Mouse (Mus musculus): ENCODE results near the gene Parp11. TPM values are rescaled to one million over a fixed set of nuclear protein-coding genes. Genes with fewer than 3 reads are reported as not detected.

The Parp11 gene
- polyA plus RNA-seq, 1 experiment from 2014 or later, result 69.2 TPM

DNA sequence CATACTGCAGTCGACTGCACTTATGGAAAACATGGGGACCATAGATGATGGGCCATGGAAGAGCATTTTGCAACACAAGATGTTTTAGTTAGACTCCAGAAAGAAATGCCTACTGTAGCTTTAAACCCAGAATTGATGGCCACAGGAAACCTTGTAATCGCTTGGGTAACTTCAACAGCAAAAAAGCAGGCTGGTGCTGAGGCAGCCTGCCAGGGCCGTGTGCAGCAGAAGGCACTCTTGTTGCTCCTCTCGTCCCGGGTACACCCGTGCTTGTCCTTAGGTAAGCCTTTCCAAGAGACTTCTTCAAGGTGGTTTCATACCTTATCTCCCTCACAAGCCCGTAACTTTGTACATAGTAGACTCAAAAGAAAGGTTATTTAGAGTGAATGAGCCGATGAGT, 74.5 kb downstream of the Parp11 start:
- 78% methylated on average over 8 of the region's 8 CpGs for WGBS
- Histone ChIP-seq H3K9me3 (no peaks in the 10 kb centered on the region), H3K27me3 (no peaks in the 10 kb centered on the region), H3K4me1 (no peaks in the 10 kb centered on the region), H3K4me3 (replicated peaks) (no peak overlapping the region), H3K36me3 (replicated peaks) (no peaks in the 10 kb centered on the region), H3K27ac (no peak overlapping the region), H3K9ac (no peak overlapping the region), H3K4me2 (no peak overlapping the region)
- no peak for ATAC-seq (ENCODE audit: low FRiP score)

- WGBS, result 77% methylated on average over 9 of the region's 9 CpGs
- Histone ChIP-seq H3K9ac (no peak overlapping the region), H3K9me3 (no peaks in the 10 kb centered on the region), H3K4me3 (replicated peaks) (no peak overlapping the region), H3K27me3 (no peaks in the 10 kb centered on the region), H3K27ac (no peak overlapping the region), H3K4me2 (no peak overlapping the region), H3K4me1 (no peaks in the 10 kb centered on the region), H3K36me3 (replicated peaks) (no peaks in the 10 kb centered on the region)
- ATAC-seq (ENCODE audit: low FRiP score), result no peak
Measured at GRCm38 (mm10) chr6:127522326-127522725, 75.7 kb downstream of the Parp11 start.

- Histone ChIP-seq H3K9me3 (no peaks in the 10 kb centered on the region), H3K4me2 (no peak overlapping the region), H3K36me3 (replicated peaks) (no peaks in the 10 kb centered on the region), H3K4me1 (peaks cover under 1% of the 10 kb centered on the region; the same call in 1 of the 2 replicates), H3K27ac (no peak overlapping the region), H3K9ac (no peak overlapping the region), H3K4me3 (replicated peaks) (no peak overlapping the region), H3K27me3 (0 out of 2 replicates have a peak, but pooled peaks cover 5% of the 10 kb centered on the region)
- WGBS, result 34% methylated on average over 8 of the region's 8 CpGs
- no peak for ATAC-seq (ENCODE audit: low FRiP score)
Measured at GRCm38 (mm10) chr6:127524442-127524841, 77.8 kb downstream of the Parp11 start.

GRCm38 (mm10) chr6:127528625-127529024, 82.0 kb downstream of the Parp11 start:
- H3K9me3 ChIP-seq, result no peaks in the 10 kb centered on the region
- H3K27me3 ChIP-seq, result 0 out of 2 replicates have a peak, but pooled peaks cover 5% of the 10 kb centered on the region
- H3K9ac ChIP-seq, result no peak overlapping the region
- H3K36me3 ChIP-seq (replicated peaks), result no peaks in the 10 kb centered on the region
- no peak overlapping the region for H3K4me3 ChIP-seq (replicated peaks)
- 83% methylated on average over 7 of the region's 7 CpGs for WGBS
- peaks cover 3% of the 10 kb centered on the region; the same call in 1 of the 2 replicates for H3K4me1 ChIP-seq
- no peak for ATAC-seq (ENCODE audit: low FRiP score)
- H3K27ac ChIP-seq, result no peak overlapping the region
- no peak overlapping the region for H3K4me2 ChIP-seq

DNA sequence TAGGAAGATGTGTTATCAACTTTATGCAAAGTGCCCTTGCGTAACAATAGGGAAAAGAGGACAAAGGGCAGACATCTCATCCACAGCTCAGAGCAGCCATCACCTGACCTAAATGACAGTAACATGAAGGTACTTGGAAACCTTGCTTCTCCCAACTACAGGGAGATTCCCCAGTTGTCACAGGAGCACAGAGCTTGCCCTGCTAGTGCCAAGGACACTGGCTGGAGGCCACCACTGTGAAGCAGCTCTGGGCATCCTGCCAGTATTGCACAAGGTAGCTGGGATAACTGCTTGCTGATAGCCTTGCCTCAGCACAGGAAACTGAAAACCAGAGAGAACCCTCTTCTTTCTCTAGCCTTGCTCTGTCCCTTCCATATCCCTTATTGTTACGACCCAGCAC, 82.8 kb downstream of the Parp11 start:
- Histone ChIP-seq H3K27me3 (0 out of 2 replicates have a peak, but pooled peaks cover 5% of the 10 kb centered on the region), H3K4me1 (peaks cover 3% of the 10 kb centered on the region; the same call in 1 of the 2 replicates), H3K4me3 (replicated peaks) (no peak overlapping the region), H3K9me3 (no peaks in the 10 kb centered on the region), H3K4me2 (no peak overlapping the region), H3K9ac (no peak overlapping the region), H3K36me3 (replicated peaks) (no peaks in the 10 kb centered on the region), H3K27ac (no peak overlapping the region)
- 83% methylated on average over 2 of the region's 2 CpGs for WGBS
- no peak for ATAC-seq (ENCODE audit: low FRiP score)

DNA sequence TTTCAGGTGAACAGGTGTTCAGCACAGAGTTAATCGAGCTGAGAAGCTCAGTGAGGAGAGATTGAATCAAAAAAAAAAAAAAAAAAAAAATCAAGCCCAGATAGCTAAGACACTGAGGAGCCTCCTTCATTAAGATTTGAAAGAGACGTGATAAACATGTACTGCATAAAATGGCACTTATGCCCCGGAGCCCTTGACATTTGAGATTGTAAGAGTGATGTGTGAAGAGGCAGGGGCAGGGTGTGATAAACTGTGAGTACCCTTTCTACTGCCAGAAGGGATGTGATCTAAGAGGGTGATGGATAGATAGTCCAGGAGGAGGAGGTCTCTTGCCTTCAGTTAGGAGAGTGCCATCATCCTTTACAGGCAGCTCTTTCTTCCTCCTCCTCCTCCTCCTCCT, 83.6 kb downstream of the Parp11 start:
- H3K4me1 ChIP-seq, result peaks cover 3% of the 10 kb centered on the region; the same call in 1 of the 2 replicates
- no peak for ATAC-seq (ENCODE audit: low FRiP score)
- 66% methylated on average over 3 of the region's 3 CpGs for WGBS

GRCm38 (mm10) chr6:127531412-127532205, 85.0 kb downstream of the Parp11 start:
- Histone ChIP-seq H3K27ac (no peak overlapping the region), H3K36me3 (replicated peaks) (no peaks in the 10 kb centered on the region), H3K4me2 (no peak overlapping the region), H3K9ac (no peak overlapping the region), H3K9me3 (no peaks in the 10 kb centered on the region), H3K4me1 (peaks cover 3% of the 10 kb centered on the region; the same call in 1 of the 2 replicates), H3K4me3 (replicated peaks) (no peak overlapping the region), H3K27me3 (0 out of 2 replicates have a peak, but pooled peaks cover 5% of the 10 kb centered on the region)
- no peak for ATAC-seq (ENCODE audit: low FRiP score)
- WGBS, result 59% methylated on average over 3 of the region's 3 CpGs

More for the DNA sequence above, 83.6 kb downstream of the Parp11 start:
- H3K4me3 ChIP-seq (replicated peaks), result no peak overlapping the region
- H3K36me3 ChIP-seq (replicated peaks), result no peaks in the 10 kb centered on the region
- no peaks in the 10 kb centered on the region for H3K9me3 ChIP-seq
- no peak overlapping the region for H3K27ac ChIP-seq
- no peak overlapping the region for H3K4me2 ChIP-seq
- H3K9ac ChIP-seq, result no peak overlapping the region
- H3K27me3 ChIP-seq, result 0 out of 2 replicates have a peak, but pooled peaks cover 5% of the 10 kb centered on the region

DNA sequence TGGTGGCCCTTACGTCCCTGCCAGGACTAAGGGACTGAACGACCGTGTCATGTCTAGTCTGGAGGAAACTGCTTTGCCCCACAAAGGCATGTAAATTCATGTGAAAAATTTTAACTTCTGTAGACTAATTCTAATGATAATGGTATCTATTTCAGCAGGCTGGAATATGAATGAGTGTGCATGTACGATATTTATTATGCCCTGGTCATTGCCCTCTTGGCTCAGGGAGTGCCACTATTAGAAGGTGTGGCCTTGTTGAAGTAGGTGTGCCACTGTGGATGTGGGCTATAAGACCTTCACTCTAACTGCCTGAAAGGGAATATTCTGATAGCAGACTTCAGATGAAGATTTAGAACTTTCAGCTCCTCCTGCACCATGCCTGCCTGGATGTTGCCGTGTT, 85.7 kb downstream of the Parp11 start:
- Histone ChIP-seq H3K4me1 (peaks cover 3% of the 10 kb centered on the region; the same call in 1 of the 2 replicates), H3K27me3 (0 out of 2 replicates have a peak, but pooled peaks cover 5% of the 10 kb centered on the region), H3K4me2 (no peak overlapping the region), H3K4me3 (replicated peaks) (no peak overlapping the region), H3K36me3 (replicated peaks) (no peaks in the 10 kb centered on the region), H3K9me3 (no peaks in the 10 kb centered on the region), H3K9ac (no peak overlapping the region), H3K27ac (no peak overlapping the region)
- no peak for ATAC-seq (ENCODE audit: low FRiP score)
- 90% methylated on average over 5 of the region's 5 CpGs for WGBS

DNA sequence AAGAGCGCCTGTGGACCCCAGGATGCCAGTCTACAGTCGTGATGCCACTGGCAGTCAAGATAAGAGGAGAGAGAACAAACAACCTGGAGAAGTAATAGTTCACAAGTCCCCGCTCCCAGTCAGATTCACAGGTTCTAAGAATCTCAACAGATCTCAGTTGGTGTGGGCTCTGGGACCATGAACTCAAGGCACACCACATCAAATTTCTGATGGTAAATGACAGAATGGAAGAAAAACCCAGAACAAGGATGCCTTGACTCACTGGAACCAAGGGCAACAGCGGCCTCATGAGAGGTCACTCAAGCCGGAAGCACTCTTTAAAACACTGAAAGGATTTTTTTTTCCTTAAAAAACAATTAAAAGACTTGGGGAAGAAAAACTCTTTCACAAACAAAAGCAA, 87.1 kb downstream of the Parp11 start:
- Histone ChIP-seq H3K9ac (no peak overlapping the region), H3K4me1 (peaks cover 3% of the 10 kb centered on the region; the same call in 1 of the 2 replicates), H3K36me3 (replicated peaks) (no peaks in the 10 kb centered on the region), H3K4me2 (no peak overlapping the region), H3K4me3 (replicated peaks) (no peak overlapping the region), H3K9me3 (no peaks in the 10 kb centered on the region), H3K27ac (no peak overlapping the region), H3K27me3 (0 out of 2 replicates have a peak, but pooled peaks cover 3% of the 10 kb centered on the region)
- 87% methylated on average over 5 of the region's 5 CpGs for WGBS
- no peak for ATAC-seq (ENCODE audit: low FRiP score)

DNA sequence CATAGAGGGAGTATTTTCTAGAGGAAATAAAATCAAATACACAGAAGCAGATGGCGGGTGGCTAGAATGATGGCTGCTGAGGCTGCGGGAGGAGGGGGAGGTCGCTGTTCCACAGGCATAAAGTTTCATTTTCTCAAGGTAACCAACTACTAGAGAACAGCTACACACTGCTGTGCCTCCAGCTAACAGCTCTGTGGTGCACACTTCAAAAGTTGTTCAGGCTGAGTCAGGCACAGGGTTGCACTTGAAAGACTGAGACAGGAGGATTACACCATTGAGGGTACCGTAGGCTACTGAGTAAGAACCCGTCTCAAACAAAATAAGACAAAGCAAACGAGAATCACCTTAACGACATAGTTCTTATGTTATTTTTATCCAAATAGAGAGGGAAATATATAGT, 90.4 kb downstream of the Parp11 start:
- H3K4me2 ChIP-seq, result no peak overlapping the region
- no peaks in the 10 kb centered on the region for H3K4me1 ChIP-seq
- H3K27me3 ChIP-seq, result 0 out of 2 replicates have a peak, but pooled peaks cover 3% of the 10 kb centered on the region
- H3K4me3 ChIP-seq (replicated peaks), result no peak overlapping the region
- no peak overlapping the region for H3K27ac ChIP-seq
- H3K36me3 ChIP-seq (replicated peaks), result no peaks in the 10 kb centered on the region
- ATAC-seq (ENCODE audit: low FRiP score), result no peak
- H3K9ac ChIP-seq, result no peak overlapping the region
- 74% methylated on average over 7 of the region's 7 CpGs for WGBS
- H3K9me3 ChIP-seq, result no peaks in the 10 kb centered on the region

DNA sequence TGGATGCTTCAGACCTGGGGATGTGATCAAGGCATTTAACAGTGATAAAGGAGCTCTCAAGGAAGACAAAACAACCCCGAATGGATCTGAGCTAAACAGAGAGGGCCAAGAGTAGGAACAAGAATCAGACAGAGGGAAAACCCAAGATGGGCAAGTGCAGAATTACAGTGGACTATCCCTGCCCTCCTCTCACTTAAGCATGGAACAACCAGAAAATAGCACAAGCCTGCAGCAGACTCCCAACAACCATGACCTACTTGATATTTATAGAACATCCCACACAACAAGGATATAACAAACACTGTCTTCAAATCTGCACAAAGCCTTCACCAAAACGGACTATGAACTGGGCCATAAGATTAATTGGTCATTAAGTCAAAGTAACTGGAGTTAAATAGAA, 91.5 kb downstream of the Parp11 start:
- no peaks in the 10 kb centered on the region for H3K36me3 ChIP-seq (replicated peaks)
- no peaks in the 10 kb centered on the region for H3K4me1 ChIP-seq
- no peak overlapping the region for H3K9ac ChIP-seq
- H3K27me3 ChIP-seq, result 0 out of 2 replicates have a peak, but pooled peaks cover 6% of the 10 kb centered on the region
- no peak overlapping the region for H3K4me2 ChIP-seq
- no peak overlapping the region for H3K4me3 ChIP-seq (replicated peaks)
- 61% methylated on average over 2 of the region's 2 CpGs for WGBS
- no peaks in the 10 kb centered on the region for H3K9me3 ChIP-seq
- H3K27ac ChIP-seq, result no peak overlapping the region
- ATAC-seq (ENCODE audit: low FRiP score), result no peak

GRCm38 (mm10) chr6:127539226-127539625, 92.6 kb downstream of the Parp11 start:
- Histone ChIP-seq H3K27ac (no peak overlapping the region), H3K4me2 (no peak overlapping the region), H3K9ac (no peak overlapping the region), H3K36me3 (replicated peaks) (no peaks in the 10 kb centered on the region), H3K4me1 (no peaks in the 10 kb centered on the region), H3K4me3 (replicated peaks) (no peak overlapping the region), H3K9me3 (no peaks in the 10 kb centered on the region), H3K27me3 (0 out of 2 replicates have a peak, but pooled peaks cover 9% of the 10 kb centered on the region)
- 89% methylated on average over 4 of the region's 4 CpGs for WGBS
- ATAC-seq (ENCODE audit: low FRiP score), result no peak

GRCm38 (mm10) chr6:127539659-127540058, 93.0 kb downstream of the Parp11 start:
- no peak overlapping the region for H3K27ac ChIP-seq
- ATAC-seq (ENCODE audit: low FRiP score), result no peak
- no peaks in the 10 kb centered on the region for H3K4me1 ChIP-seq
- H3K9me3 ChIP-seq, result no peaks in the 10 kb centered on the region
- no peak overlapping the region for H3K4me3 ChIP-seq (replicated peaks)
- H3K4me2 ChIP-seq, result no peak overlapping the region
- WGBS, result 76% methylated on average over 5 of the region's 5 CpGs
- no peaks in the 10 kb centered on the region for H3K36me3 ChIP-seq (replicated peaks)
- H3K9ac ChIP-seq, result no peak overlapping the region
- H3K27me3 ChIP-seq, result 0 out of 2 replicates have a peak, but pooled peaks cover 9% of the 10 kb centered on the region
